Mouse (Mus musculus) forebrain, embryonic 13.5 days (tissue): Measurements from ENCODE around the gene Nfkbil1. TPM values are rescaled to one million over a fixed set of nuclear protein-coding genes. Genes with fewer than 3 reads are reported as not detected.

Source experiments
- ATAC-seq: fragments of 200-750 bp; cut with Nextera tagmentation; 2 replicates; pipeline ENCODE4 v1.8.0; 2017
- H3K27ac ChIP-seq: fragments of 300-500 bp; sonication (generic); 2 replicates; pipeline ENCODE4 v1.5.1; 2015; ENCODE audit warnings: inconsistent platforms, mild to moderate bottlenecking, moderate library complexity
- H3K27me3 ChIP-seq: fragments of 300-500 bp; sonication (generic); 2 replicates; pipeline ENCODE4 v1.6.1; 2015; ENCODE audit warnings: mild to moderate bottlenecking, inconsistent platforms
- H3K36me3 ChIP-seq: fragments of 300-500 bp; sonication (generic); 2 replicates; pipeline ENCODE4 v1.6.1; 2015; ENCODE audit warnings: mild to moderate bottlenecking, inconsistent platforms; ENCODE audit not compliant: poor library complexity, severe bottlenecking
- H3K4me1 ChIP-seq: fragments of 300-500 bp; sonication (generic); 2 replicates; pipeline ENCODE4 v1.6.1; 2015; ENCODE audit warnings: inconsistent platforms
- H3K4me2 ChIP-seq: fragments of 300-500 bp; sonication (generic); 2 replicates; pipeline ENCODE4 v1.6.1; 2015; ENCODE audit warnings: inconsistent platforms, mild to moderate bottlenecking, moderate library complexity
- H3K4me3 ChIP-seq: fragments of 300-500 bp; sonication (generic); 2 replicates; pipeline ENCODE4 v1.5.1; 2015; ENCODE audit warnings: mild to moderate bottlenecking, inconsistent platforms
- H3K9ac ChIP-seq: fragments of 300-500 bp; sonication (generic); 2 replicates; pipeline ENCODE4 v1.6.1; 2015; ENCODE audit warnings: mild to moderate bottlenecking, inconsistent platforms
- H3K9me3 ChIP-seq: fragments of 300-500 bp; sonication (generic); replicated peaks from 2 replicates; pipeline ENCODE4 v1.6.1; 2016; ENCODE audit warnings: inconsistent platforms
- WGBS: fragments of 180-500 bp; shearing (Covaris S2); methylation state at CpG from one replicate; pipeline ENCODE4 v1.1.7; 2015; 5-methylcytosine and 5-hydroxymethylcytosine counted together
- microRNA-seq: library from miRNA; unstranded; fragments of <30 nt; microRNA quantifications from one replicate; pipeline ENCODE4, GENCODE M21; 2016
- polyA plus RNA-seq: library from polyadenylated mRNA; unstranded; fragments of >200 nt; fragmentation: Nextera tagmentation; extraction: Ambion mirVana; gene quantifications from 2 replicates; pipeline ENCODE4 v1.2.1, GENCODE M21; 2015

Gene Nfkbil1
- polyA plus RNA-seq, 1 experiment from 2014 or later, result 11.2 TPM

- Histone ChIP-seq H3K4me3 (no peak overlapping the region), H3K9ac (no peak overlapping the region), H3K4me1 (no peaks in the 10 kb centered on the region), H3K27ac (no peak overlapping the region), H3K4me2 (no peak overlapping the region), H3K9me3 (no peaks in the 10 kb centered on the region), H3K27me3 (no peaks in the 10 kb centered on the region), H3K36me3 (no peaks in the 10 kb centered on the region)
- WGBS, result 14% methylated on average over 5 of the region's 5 CpGs
- ATAC-seq, result 0 out of 2 replicates have a peak, but pooled peaks have one; percentile 43
Measured at GRCm38 (mm10) chr17:35178528-35178927, 57.1 kb downstream of the Nfkbil1 start.

- H3K9me3 ChIP-seq, result no peaks in the 10 kb centered on the region
- no peak within 1 kb of the TSS for H3K9ac ChIP-seq
- no peak within 1 kb of the TSS for H3K4me3 ChIP-seq
- 50% methylated on average over 2 of the region's 2 CpGs for WGBS
- H3K4me2 ChIP-seq, result no peak within 1 kb of the TSS
- no peaks in the 10 kb centered on the region for H3K36me3 ChIP-seq
- H3K4me1 ChIP-seq, result no peaks in the 10 kb centered on the region
- no peak for ATAC-seq
- H3K27me3 ChIP-seq, result no peaks in the 10 kb centered on the region
- no peak within 1 kb of the TSS for H3K27ac ChIP-seq
Measured at GRCm38 (mm10) chr17:35175968-35176367, 59.6 kb downstream of the Nfkbil1 start, which contains the start of gene Aif1. Aif1 (minus strand) TSS chr17:35176068.

GRCm38 (mm10) chr17:35175382-35175781 is 60.2 kb downstream of the Nfkbil1 start:
- Histone ChIP-seq H3K27me3 (no peaks in the 10 kb centered on the region), H3K4me1 (no peaks in the 10 kb centered on the region), H3K27ac (no peak overlapping the region), H3K4me2 (no peak overlapping the region), H3K36me3 (no peaks in the 10 kb centered on the region), H3K9me3 (no peaks in the 10 kb centered on the region), H3K4me3 (no peak overlapping the region), H3K9ac (no peak overlapping the region)
- 79% methylated on average over 6 of the region's 6 CpGs for WGBS
- no peak for ATAC-seq

DNA sequence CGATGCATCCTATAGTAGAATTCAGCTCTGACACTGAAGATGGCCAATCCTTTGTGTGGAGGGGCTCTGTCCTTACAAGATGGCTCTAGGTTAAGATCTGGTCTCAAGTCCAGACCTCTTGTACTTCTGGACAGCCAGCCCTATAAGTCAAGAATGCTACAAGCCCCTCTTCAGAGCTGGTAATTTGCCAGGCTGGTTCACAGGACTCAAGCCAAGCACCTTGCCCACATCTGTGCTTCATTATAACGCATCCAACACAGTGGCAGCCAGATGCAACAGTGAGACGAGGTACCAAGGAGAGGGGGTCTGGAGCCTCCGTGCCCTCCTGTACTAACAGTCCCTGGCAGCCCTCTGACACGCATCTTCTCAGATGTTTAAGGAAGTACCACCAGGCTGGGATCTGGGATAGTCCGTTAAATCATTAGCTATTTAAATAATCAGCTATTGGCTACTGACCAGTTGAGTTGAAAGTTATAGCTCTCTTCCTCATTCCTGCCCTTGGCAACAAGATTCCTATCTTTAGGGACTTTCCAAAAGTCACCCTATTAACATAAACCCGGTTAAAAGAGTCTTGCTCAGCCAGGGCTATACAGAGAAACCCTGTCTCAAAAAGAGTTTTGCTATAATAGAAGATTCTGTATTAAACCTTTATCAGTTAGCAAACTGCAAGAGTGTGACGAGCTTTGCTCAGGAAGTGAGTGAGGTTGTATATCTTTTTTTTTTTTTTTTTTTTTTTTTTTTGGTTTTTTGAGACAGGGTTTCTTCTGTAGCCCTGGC is 61.2 kb downstream of the Nfkbil1 start:
- Histone ChIP-seq H3K4me1 (no peaks in the 10 kb centered on the region), H3K9me3 (no peaks in the 10 kb centered on the region), H3K4me2 (no peak overlapping the region), H3K9ac (no peak overlapping the region), H3K27me3 (no peaks in the 10 kb centered on the region), H3K36me3 (no peaks in the 10 kb centered on the region), H3K4me3 (no peak overlapping the region), H3K27ac (no peak overlapping the region)
- 78% methylated on average over 8 of the region's 8 CpGs for WGBS
- ATAC-seq, result no peak

GRCm38 (mm10) chr17:35173329-35173728 is 62.3 kb downstream of the Nfkbil1 start:
- WGBS, result 65% methylated on average over 3 of the region's 3 CpGs
- H3K4me3 ChIP-seq, result no peak overlapping the region
- H3K9ac ChIP-seq, result no peak overlapping the region
- H3K4me1 ChIP-seq, result no peaks in the 10 kb centered on the region
- no peaks in the 10 kb centered on the region for H3K27me3 ChIP-seq
- H3K9me3 ChIP-seq, result no peaks in the 10 kb centered on the region
- no peaks in the 10 kb centered on the region for H3K36me3 ChIP-seq
- peak overlapping the region; percentile 19; the same call in 1 of the 2 replicates for H3K27ac ChIP-seq
- no peak for ATAC-seq
- H3K4me2 ChIP-seq, result no peak overlapping the region

DNA sequence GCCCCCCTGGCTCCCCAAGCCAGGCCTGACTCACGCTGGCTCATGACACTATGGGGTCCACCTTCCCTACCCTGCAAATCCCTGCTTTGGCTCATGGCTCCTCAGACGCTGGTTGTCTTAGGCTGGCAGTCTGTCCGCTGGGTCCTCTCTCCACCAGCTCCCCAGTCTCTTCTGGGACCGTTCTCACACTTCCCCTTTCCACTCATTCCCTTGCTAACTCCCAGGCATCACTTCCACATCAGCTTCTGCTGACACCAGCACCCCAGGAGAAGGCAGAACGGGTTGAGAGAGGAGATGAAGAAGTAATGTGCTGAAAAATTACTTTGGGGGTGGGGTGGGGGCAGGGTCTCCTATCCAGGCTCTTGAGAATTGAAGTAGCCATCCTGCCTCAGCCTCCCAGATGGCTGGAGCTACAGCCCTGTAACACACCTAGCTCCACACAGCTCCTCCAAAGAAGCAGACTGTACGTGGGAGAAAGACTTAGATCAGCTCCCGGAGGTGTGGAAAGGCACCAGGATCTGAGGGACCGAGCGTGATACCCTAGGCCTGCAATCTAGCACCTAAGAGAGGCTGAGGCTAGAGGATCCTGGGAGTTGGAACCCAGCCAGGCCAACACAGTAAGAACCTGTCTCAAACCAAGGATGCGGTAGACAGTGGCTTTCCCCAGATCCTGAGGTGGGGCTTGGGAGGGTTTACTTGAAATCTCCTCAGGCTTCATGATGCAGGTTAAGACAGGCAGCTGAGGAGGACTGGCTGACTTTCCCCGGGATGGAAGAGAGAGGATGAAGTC is 63.0 kb downstream of the Nfkbil1 start:
- no peak for ATAC-seq

More for the DNA sequence above, 63.0 kb downstream of the Nfkbil1 start:
- Histone ChIP-seq H3K4me2 (no peak overlapping the region), H3K9ac (no peak overlapping the region), H3K27ac (no peak overlapping the region), H3K9me3 (no peaks in the 10 kb centered on the region), H3K36me3 (no peaks in the 10 kb centered on the region), H3K4me1 (no peaks in the 10 kb centered on the region), H3K4me3 (no peak overlapping the region), H3K27me3 (no peaks in the 10 kb centered on the region)
- WGBS, result 78% methylated on average over 11 of the region's 11 CpGs

Small RNA genes within 50 kb of the gene (microRNA-seq; reads per million reads assigned to microRNA genes)
- gene Mir6973a (not detected), gene Mir6974 (not detected), gene Mir6975 (4.8 reads per million, percentile 14 among the genes with 10 or more reads in this experiment), gene Mir8094 (not detected)

Other genes starting within 250 kb of the Nfkbil1 start
- 88.4 and 104 TPM in 2 replicates for gene Vars, start 234.8 kb downstream of the Nfkbil1 start, polyA plus RNA-seq
- 0.18 and 0.20 TPM in 2 replicates for gene Vwa7, start 219.2 kb downstream of the Nfkbil1 start, polyA plus RNA-seq
- gene Sapcd1, start 207.8 kb downstream of the Nfkbil1 start, polyA plus RNA-seq, result 7.2 and 7.8 TPM in 2 replicates
- 4.5 and 5.9 TPM in 2 replicates for gene Msh5, start 189.0 kb downstream of the Nfkbil1 start, polyA plus RNA-seq
- 141 and 147 TPM in 2 replicates for gene Clic1, start 185.8 kb downstream of the Nfkbil1 start, polyA plus RNA-seq
- 543 and 566 TPM in 2 replicates for gene Ddah2, start 176.8 kb downstream of the Nfkbil1 start, polyA plus RNA-seq
- gene Ly6g6c, start 170.4 kb downstream of the Nfkbil1 start, polyA plus RNA-seq, result not detected in 2 replicates
- 0.29 and 0.56 TPM in 2 replicates for gene Mpig6b, start 169.6 kb downstream of the Nfkbil1 start, polyA plus RNA-seq
- 1.7 and 2.3 TPM in 2 replicates for gene Ly6g6e, start 158.9 kb downstream of the Nfkbil1 start, polyA plus RNA-seq
- 0.58 and 0.81 TPM in 2 replicates for gene Ly6g6d, start 157.7 kb downstream of the Nfkbil1 start, polyA plus RNA-seq
- 0.25 TPM in 1 of 2 replicates, not detected in the other for gene Ly6g6f, start 150.2 kb downstream of the Nfkbil1 start, polyA plus RNA-seq
- 74.9 and 77.6 TPM in 2 replicates for gene Abhd16a, start 146.5 kb downstream of the Nfkbil1 start, polyA plus RNA-seq
- gene Ly6g5c, start 127.5 kb downstream of the Nfkbil1 start, polyA plus RNA-seq, result not detected in 2 replicates
- 1.2 and 1.3 TPM in 2 replicates for gene Ly6g5b, start 120.4 kb downstream of the Nfkbil1 start, polyA plus RNA-seq
- 32.4 and 33.3 TPM in 2 replicates for gene Gpank1, start 114.3 kb downstream of the Nfkbil1 start, polyA plus RNA-seq
- 339 and 356 TPM in 2 replicates for gene Csnk2b, start 113.7 kb downstream of the Nfkbil1 start, polyA plus RNA-seq
- 8.3 and 8.6 TPM in 2 replicates for gene D17H6S53E, start 109.4 kb downstream of the Nfkbil1 start, polyA plus RNA-seq
- gene Apom, start 103.7 kb downstream of the Nfkbil1 start, polyA plus RNA-seq, result 0.93 and 0.99 TPM in 2 replicates
- gene Bag6, start 100.6 kb downstream of the Nfkbil1 start, polyA plus RNA-seq, result 82.5 and 82.6 TPM in 2 replicates
- gene Prrc2a, start 70.9 kb downstream of the Nfkbil1 start, polyA plus RNA-seq, result 213 TPM in 2 replicates
- gene Aif1, start 59.7 kb downstream of the Nfkbil1 start, polyA plus RNA-seq, result 5.6 and 6.0 TPM in 2 replicates
- gene Lst1, start 47.4 kb downstream of the Nfkbil1 start, polyA plus RNA-seq, result 3.5 and 4.2 TPM in 2 replicates
- 0.20 TPM in 1 of 2 replicates, not detected in the other for gene Ltb, start 41.4 kb downstream of the Nfkbil1 start, polyA plus RNA-seq
- not detected in 2 replicates for gene Tnf, start 33.8 kb downstream of the Nfkbil1 start, polyA plus RNA-seq
- 0.16 TPM in 1 of 2 replicates, not detected in the other for gene Lta, start 30.4 kb downstream of the Nfkbil1 start, polyA plus RNA-seq
- gene Gm16181, start 15.0 kb downstream of the Nfkbil1 start, polyA plus RNA-seq, result 0.37 and 0.59 TPM in 2 replicates
- 20.8 and 24.3 TPM in 2 replicates for gene Atp6v1g2, start 2.1 kb downstream of the Nfkbil1 start, polyA plus RNA-seq
- gene Ddx39b, start 6.0 kb upstream of the Nfkbil1 start, polyA plus RNA-seq, result 592 and 632 TPM in 2 replicates
- 37.7 and 45.8 TPM in 2 replicates for gene H2-D1, start 26.9 kb upstream of the Nfkbil1 start, polyA plus RNA-seq
- gene H2-Q1, start 84.6 kb upstream of the Nfkbil1 start, polyA plus RNA-seq, result not detected in 2 replicates
- gene H2-Q2, start 106.5 kb upstream of the Nfkbil1 start, polyA plus RNA-seq, result 0.14 and 0.15 TPM in 2 replicates
- 0.89 and 1.2 TPM in 2 replicates for gene H2-Q4, start 143.8 kb upstream of the Nfkbil1 start, polyA plus RNA-seq
- 0.22 and 0.43 TPM in 2 replicates for gene H2-Q6, start 189.1 kb upstream of the Nfkbil1 start, polyA plus RNA-seq
- 2.1 and 2.5 TPM in 2 replicates for gene H2-Q7, start 203.4 kb upstream of the Nfkbil1 start, polyA plus RNA-seq
- gene H2-Q10, start 234.3 kb upstream of the Nfkbil1 start, polyA plus RNA-seq, result 0.55 TPM in 1 of 2 replicates, not detected in the other